Mouse (Mus musculus) mature B cell (primary cell): ENCODE data around the gene Ltb4r2.

Experiments
- in situ Hi-C: fragments of 300-500 bp; cut with MboI; formaldehyde crosslinking; loops from 2 replicates; pipeline ENCODE4 v1.14.3; 2019

The Ltb4r2 gene

GRCm38 (mm10) chr14:55761163-55761562 is at the start of gene Ltb4r2:
Ltb4r2 (plus strand) TSS chr14:55761428.
- in situ Hi-C loops: no loop called here

- in situ Hi-C loops: no loop called here
Observed at GRCm38 (mm10) chr14:55711786-55712185, 49.4 kb upstream of the Ltb4r2 start.

GRCm38 (mm10) chr14:55713007-55713728 is 48.1 kb upstream of the Ltb4r2 start:
- in situ Hi-C loops: no loop called here

- in situ Hi-C loops: no loop called here
Observed at GRCm38 (mm10) chr14:55713729-55714122, 47.5 kb upstream of the Ltb4r2 start, which contains the start of gene Tgm1. Tgm1 (minus strand) TSS chr14:55713926.

- in situ Hi-C loops: no loop called here
Observed at GRCm38 (mm10) chr14:55714893-55715292, 46.3 kb upstream of the Ltb4r2 start.

- in situ Hi-C loops: no loop called here
Observed at GRCm38 (mm10) chr14:55716271-55716670, 45.0 kb upstream of the Ltb4r2 start.

- in situ Hi-C loops: no loop called here
Observed at GRCm38 (mm10) chr14:55716884-55717283, 44.3 kb upstream of the Ltb4r2 start.

- in situ Hi-C loops: no loop called here
Observed at GRCm38 (mm10) chr14:55719737-55720136, 41.5 kb upstream of the Ltb4r2 start.

GRCm38 (mm10) chr14:55720666-55721065 is 40.6 kb upstream of the Ltb4r2 start:
- in situ Hi-C loops: no loop called here

GRCm38 (mm10) chr14:55721076-55721475 is 40.2 kb upstream of the Ltb4r2 start:
- in situ Hi-C loops: no loop called here

- in situ Hi-C loops: no loop called here
Observed at GRCm38 (mm10) chr14:55721700-55722437, 39.4 kb upstream of the Ltb4r2 start, which contains the start of gene Rabggta. Rabggta (minus strand) TSS chr14:55722263.

- in situ Hi-C loops: no loop called here
Observed at GRCm38 (mm10) chr14:55722438-55722945, 38.7 kb upstream of the Ltb4r2 start.

- in situ Hi-C loops: no loop called here
Observed at GRCm38 (mm10) chr14:55723433-55723832, 37.8 kb upstream of the Ltb4r2 start.

GRCm38 (mm10) chr14:55724411-55724871 is 36.8 kb upstream of the Ltb4r2 start:
- in situ Hi-C loops: no loop called here

GRCm38 (mm10) chr14:55726261-55726660 is 35.0 kb upstream of the Ltb4r2 start:
- in situ Hi-C loops: no loop called here

- in situ Hi-C loops: no loop called here
Observed at GRCm38 (mm10) chr14:55727889-55728685, 33.1 kb upstream of the Ltb4r2 start.

GRCm38 (mm10) chr14:55730116-55730515 is 31.1 kb upstream of the Ltb4r2 start:
- in situ Hi-C loops: no loop called here

GRCm38 (mm10) chr14:55730531-55731032 is 30.6 kb upstream of the Ltb4r2 start:
- in situ Hi-C loops: no loop called here

- in situ Hi-C loops: no loop called here
Observed at GRCm38 (mm10) chr14:55733889-55734288, 27.3 kb upstream of the Ltb4r2 start.

- in situ Hi-C loops: no loop called here
Observed at GRCm38 (mm10) chr14:55734869-55735268, 26.4 kb upstream of the Ltb4r2 start.

GRCm38 (mm10) chr14:55735334-55735733 is 25.9 kb upstream of the Ltb4r2 start:
- in situ Hi-C loops: no loop called here

- in situ Hi-C loops: no loop called here
Observed at GRCm38 (mm10) chr14:55735758-55736157, 25.5 kb upstream of the Ltb4r2 start.
